Mouse (Mus musculus): ENCODE measurements around the gene Ankrd9. TPM values are rescaled to one million over a fixed set of nuclear protein-coding genes. Genes with fewer than 3 reads are reported as not detected.
A peak's percentile ranks its signal among the peaks of the same experiment; 100 is the strongest.

The Ankrd9 gene
- total RNA-seq, 2 experiments from 2014 or later = 1.1 to 4.6 TPM

DNA sequence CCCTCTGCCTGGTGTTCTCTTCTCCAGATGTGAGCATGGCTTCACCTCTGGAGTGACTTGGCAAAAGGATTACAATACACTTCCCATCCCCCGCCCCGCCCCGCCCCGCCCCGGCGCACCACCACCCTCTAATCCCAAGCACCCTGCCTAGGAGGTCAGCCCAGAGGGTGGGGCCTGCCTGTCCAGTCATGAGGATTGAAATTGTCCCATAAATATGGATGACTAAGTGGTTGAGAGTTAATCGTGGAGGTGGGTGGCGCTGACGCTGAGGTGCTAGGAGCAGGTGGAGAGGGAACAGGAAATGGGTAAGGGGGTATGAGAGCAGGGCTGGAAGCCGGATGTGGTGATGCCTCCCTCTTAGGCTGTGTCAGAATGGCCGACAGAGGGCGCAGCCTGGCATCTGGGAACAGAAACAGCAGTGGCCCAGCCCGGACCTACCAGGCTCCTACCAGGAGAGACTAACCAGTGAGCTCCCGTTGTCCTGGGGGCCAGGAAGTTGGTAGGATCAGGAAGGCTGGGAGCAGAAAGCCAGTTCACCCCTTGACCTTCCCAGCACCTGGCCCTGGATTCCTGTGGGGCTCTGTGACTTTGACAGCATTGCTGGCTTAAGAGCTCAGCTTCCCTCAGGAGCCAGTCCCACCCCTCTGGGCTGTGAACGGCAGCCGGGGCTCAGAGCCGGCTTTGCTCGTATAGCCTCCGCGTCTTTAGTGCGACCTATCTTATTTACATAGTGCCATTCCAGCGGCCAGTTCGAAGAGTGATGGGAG lies 12.7 kb upstream of the Ankrd9 start:
- peak; percentile 85 for ATAC-seq (replicated peaks; ENCODE audit: poor library complexity)

GRCm38 (mm10) chr12:110990500-110990899 lies 11.7 kb upstream of the Ankrd9 start:
- ATAC-seq (replicated peaks; ENCODE audit: poor library complexity) = no peak

- no peak for ATAC-seq (replicated peaks; ENCODE audit: poor library complexity)
Measured at GRCm38 (mm10) chr12:110989409-110989808, 10.6 kb upstream of the Ankrd9 start.

DNA sequence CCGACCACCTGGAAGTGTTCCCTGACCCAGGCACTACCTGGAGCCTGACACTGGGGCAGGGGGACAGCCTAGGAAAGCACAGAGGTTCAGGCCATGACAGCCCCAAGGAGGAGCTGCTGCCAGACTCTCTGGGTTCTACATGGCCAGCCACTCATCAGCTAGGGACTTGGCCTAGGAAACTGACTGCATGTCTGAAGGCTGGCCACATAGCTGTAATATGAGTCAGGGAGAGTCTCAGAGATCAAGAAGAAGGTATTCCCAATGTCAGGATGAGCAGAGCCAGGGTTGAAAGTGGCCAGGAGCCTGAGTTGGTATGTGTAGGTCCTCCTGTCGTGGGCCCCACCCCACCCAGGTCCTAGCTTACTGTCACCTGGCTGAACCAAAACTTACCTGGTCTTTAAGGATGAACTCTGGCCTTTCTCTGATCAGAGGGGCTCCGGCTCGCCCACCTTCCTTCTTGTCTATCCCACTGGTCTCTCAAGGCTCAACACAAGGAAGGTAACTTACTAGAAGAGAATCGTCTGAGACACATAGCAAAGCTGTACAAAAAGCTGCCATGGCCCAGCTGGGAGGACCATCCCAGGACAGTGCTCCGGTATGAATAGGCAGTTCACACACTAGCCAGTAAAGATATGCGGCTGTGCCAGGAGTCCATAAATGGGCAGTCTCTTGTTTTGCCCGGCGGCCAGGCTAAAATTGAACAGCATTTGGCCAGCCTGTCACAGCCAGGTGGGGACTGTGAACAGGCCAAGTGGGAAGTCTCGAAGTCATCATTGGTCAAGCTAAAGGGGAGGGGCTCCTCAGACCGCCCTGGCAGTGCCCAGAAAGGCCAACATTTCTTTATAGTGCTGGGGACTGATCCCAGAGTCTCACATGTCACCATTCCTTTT lies 7.9 kb upstream of the Ankrd9 start:
- ATAC-seq (replicated peaks; ENCODE audit: poor library complexity) = no peak

- peak; percentile 83 for ATAC-seq (replicated peaks; ENCODE audit: poor library complexity)
Measured at GRCm38 (mm10) chr12:110985141-110985540, 6.3 kb upstream of the Ankrd9 start.

DNA sequence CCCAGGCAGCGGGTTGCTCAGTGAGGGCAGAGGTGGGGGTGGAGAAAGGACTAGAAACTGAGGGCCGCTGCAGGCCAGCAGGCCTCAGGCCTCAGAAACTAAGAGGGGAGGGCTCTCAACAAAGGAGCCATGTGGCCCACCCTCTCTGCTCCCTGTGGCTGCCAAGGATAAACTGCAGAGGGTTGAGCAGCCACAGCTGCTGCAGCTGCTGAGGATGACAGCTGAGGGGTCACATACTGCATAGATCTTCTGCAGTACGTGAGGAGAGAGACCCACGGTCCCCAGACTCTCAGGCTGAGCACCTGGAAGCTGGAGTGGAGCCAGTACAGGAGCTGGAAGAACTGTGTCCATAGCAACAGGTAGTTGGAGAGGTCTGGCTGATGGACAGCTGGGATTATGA lies 5.8 kb upstream of the Ankrd9 start:
- no peak for ATAC-seq (replicated peaks; ENCODE audit: poor library complexity)

GRCm38 (mm10) chr12:110983714-110984113 lies 4.9 kb upstream of the Ankrd9 start:
- ATAC-seq (replicated peaks; ENCODE audit: poor library complexity) = no peak

GRCm38 (mm10) chr12:110983083-110983482 lies 4.2 kb upstream of the Ankrd9 start:
- ATAC-seq (replicated peaks; ENCODE audit: poor library complexity) = no peak

DNA sequence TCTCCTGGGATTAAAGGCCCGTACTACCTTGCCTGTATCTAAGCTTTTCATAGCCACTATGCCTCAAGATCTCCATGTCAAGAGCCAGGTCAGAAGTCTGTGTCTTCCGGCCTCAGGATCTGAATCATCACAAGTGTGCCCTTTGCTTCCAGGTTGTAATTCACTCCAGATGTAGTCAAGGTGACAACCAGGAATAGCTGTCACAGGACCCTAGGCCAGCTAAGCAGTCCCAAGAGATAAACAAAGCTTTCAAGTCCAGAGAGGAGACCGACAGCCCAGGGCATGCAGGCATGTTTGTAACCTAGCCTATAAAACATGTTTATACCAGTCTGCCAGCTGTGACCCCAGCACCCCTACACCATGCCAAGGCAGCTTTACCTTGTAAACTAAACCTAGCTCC lies 2.9 kb upstream of the Ankrd9 start:
- no peak for ATAC-seq (replicated peaks; ENCODE audit: poor library complexity)

DNA sequence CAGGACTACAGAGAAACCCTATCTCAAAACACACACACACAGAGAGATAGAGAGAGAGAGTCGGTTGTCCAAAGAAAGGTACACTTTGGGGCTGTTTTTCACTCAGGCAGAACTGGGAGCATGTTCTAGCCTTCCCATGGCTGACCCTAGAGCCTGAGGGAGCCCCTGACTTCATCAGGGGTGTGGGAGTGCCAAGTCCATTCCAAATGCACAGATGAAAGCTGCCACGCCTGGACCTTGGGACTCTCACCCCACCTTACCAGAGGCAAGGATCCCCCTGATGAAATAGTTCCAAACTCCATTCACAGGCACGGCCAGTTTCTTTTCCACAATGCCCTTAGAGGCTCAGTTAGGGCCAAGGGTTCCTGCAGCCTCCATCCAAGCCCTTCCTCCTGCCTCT lies 968 bp upstream of the Ankrd9 start:
- ATAC-seq (replicated peaks; ENCODE audit: poor library complexity) = no peak

- ATAC-seq (replicated peaks; ENCODE audit: poor library complexity) = no peak
Measured at GRCm38 (mm10) chr12:110977896-110978606, 789 bp downstream of the Ankrd9 start.

DNA sequence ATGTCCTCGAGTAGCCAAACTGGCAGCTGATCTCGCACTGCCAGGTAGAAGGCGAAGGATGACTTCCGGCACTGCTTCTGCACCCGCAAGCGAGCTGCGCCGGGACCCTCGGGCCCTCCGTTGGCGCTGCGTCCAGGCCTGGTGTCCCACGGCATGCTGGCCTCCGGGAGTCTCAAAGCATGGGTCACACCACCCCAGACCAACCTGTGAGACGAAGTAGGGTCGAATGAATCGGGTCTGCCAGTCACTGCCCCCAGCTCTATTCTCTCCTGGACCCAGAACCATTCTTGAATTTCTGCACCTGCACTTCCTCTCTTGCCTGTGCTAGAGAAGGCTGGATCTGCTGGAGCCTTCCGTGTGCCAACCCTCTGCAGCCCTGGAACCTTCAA lies 1.5 kb downstream of the Ankrd9 start:
- no peak for ATAC-seq (replicated peaks; ENCODE audit: poor library complexity)

GRCm38 (mm10) chr12:110976589-110977344 lies 2.1 kb downstream of the Ankrd9 start:
- no peak for ATAC-seq (replicated peaks; ENCODE audit: poor library complexity)

GRCm38 (mm10) chr12:110975838-110976468 lies 2.9 kb downstream of the Ankrd9 start:
- no peak for ATAC-seq (replicated peaks; ENCODE audit: poor library complexity)

DNA sequence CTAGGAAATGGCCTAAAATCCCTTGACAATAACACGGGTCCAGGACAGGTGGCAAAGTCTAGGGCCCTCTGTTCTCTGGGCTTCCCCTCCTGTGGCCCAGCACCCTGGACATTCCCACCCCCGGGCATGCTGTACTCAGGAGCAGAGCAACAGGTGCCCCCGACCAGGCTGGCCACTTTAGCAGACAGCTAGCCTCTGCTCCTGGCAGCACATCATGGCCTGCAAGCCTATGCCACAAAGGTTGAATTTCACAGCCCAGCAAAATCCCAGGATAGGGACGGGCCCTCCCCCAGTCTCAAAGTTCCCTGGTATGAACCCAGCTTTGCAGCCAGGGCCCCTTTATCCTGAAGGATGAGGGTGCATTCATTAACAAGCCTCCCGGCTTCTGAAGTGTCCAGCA lies 3.5 kb downstream of the Ankrd9 start:
- ATAC-seq (replicated peaks; ENCODE audit: poor library complexity) = no peak

DNA sequence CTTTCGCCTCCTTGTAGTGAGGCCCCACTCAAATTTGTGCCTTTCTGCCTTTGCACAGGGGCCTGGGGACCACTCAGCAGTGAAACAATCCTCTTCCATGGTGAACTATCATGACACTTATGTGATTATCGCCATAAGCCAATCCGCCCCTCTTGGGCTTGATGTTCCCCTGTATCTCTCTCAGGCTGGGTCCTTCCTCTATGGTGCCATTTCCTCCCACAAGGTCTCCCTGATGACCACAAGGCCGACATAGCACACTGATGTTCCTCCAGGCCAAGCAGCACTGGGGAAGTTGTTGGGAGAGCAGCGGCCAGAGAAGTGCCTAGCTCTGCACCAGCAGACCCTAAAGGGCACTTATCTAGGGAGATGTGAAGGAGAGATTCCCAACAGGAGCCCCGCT lies 4.1 kb downstream of the Ankrd9 start:
- ATAC-seq (replicated peaks; ENCODE audit: poor library complexity) = peak; percentile 20

- ATAC-seq (replicated peaks; ENCODE audit: poor library complexity) = peak; percentile 79
Measured at GRCm38 (mm10) chr12:110974295-110974694, 4.5 kb downstream of the Ankrd9 start.

GRCm38 (mm10) chr12:110973829-110974228 lies 5.0 kb downstream of the Ankrd9 start:
- no peak; the same call in 1 of the 2 replicates for ATAC-seq (replicated peaks; ENCODE audit: poor library complexity)

DNA sequence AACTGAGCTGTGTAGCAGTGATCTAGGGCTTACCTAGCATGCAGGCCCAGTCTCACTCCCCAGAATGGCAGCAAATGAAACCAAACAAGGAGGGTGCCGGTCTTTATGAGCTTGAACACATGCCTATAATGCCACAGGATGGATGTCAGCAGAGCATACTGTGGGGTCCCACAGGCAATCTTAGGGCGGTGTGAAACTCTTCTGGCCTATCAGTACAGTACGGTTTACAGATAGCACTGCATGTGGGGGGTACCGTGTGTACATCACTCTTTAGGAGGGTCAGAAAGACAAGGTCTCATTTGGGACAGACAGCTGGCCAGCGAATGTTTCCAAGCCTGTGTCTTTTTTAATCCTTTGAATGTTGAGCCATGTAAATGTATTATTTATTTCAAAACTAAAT lies 6.9 kb downstream of the Ankrd9 start:
- ATAC-seq (replicated peaks; ENCODE audit: poor library complexity) = no peak

DNA sequence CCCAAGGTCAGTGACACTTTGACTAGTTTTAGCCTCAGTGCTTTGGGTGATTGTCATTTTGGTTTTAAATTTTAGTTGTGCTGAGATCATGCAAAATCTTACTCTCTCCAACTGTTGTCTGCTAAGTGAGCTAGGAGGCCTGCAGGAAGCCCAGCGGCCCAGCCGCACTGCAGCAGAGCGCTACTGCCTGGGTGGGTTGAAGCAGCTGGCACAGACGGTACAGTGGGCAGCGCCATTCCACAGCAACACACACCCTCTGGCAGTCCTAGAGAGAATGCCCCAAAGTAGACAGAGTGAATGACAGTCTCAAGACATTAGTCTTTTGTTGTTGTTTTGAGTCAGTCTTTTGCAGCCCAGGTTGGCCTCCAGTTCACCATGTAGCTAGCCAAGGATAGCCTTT lies 8.4 kb downstream of the Ankrd9 start:
- no peak for ATAC-seq (replicated peaks; ENCODE audit: poor library complexity)
